Mouse (Mus musculus): ENCODE measurements around the gene Dnajb14.
"Not testable (repeated sequence)": the region's sequence is repeated elsewhere in the genome, so short reads cannot be mapped to it uniquely, and the experiment has no call there.

DNA sequence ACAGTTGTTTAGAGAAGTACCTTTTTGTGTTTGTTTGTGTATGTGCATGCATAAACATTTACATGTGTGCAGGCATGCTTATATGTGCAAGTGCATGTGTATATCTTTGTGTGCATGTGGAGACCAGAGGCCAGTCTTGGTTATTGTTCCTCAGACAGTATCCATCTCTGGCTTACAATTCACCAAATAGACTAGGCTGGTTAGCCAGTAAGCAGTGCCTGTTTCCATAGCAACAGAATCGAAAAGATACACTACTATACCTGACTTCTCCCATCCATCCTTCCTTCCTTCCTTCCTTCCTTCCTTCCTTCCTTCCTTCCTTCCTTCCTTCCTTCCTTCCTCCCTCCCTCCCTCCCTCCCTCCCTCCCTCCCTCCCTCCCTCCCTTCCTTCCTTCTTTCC is 96.5 kb downstream of the Dnajb14 start:
- not testable (repeated sequence) for TF ChIP-seq CTCF (IDR thresholded peaks at IDR 0.05; ENCODE audit: extremely low read depth, insufficient read depth, insufficient read length, insufficient replicate concordance); POLR2A (IDR thresholded peaks at IDR 0.05; ENCODE audit: low read depth, low read length)
